Mouse (Mus musculus) myocyte (in vitro differentiated cells): ENCODE results near the gene Gm27021.

Experiments used
- CEBPB ChIP-seq: IDR thresholded peaks from 2 replicates; pipeline ENCODE4 v1.6.1; 2011; ENCODE audit warnings: mild to moderate bottlenecking, moderate library complexity; ENCODE audit not compliant: poor library complexity, insufficient read depth, severe bottlenecking
- E2F4 ChIP-seq: IDR thresholded peaks from one replicate; pipeline ENCODE4 v1.6.1; 2011; ENCODE audit warnings: mild to moderate bottlenecking, control low read depth, moderate library complexity; ENCODE audit not compliant: insufficient read depth
- MAX ChIP-seq: IDR thresholded peaks from one replicate; pipeline ENCODE4 v1.6.1; 2011; ENCODE audit warnings: low read depth, mild to moderate bottlenecking, control low read depth
- MYOD1 ChIP-seq, 3 experiments: IDR thresholded peaks; one replicate each; pipeline ENCODE4 v1.6.1; 2011; ENCODE audit warnings: control low read depth in 2 of 3, low read depth in 2 of 3, mild to moderate bottlenecking in 2 of 3, moderate library complexity in 1 of 3; ENCODE audit not compliant: insufficient read length in 2 of 3, control insufficient read depth in 1 of 3
- MYOG ChIP-seq, 3 experiments: IDR thresholded peaks; one replicate each; pipeline ENCODE4 v1.6.1; 2011; ENCODE audit warnings: control low read depth in 2 of 3, low read depth in 2 of 3, mild to moderate bottlenecking in 2 of 3; ENCODE audit not compliant: insufficient read length in 2 of 3, control insufficient read depth in 1 of 3, insufficient read depth in 1 of 3
- POLR2A ChIP-seq: IDR thresholded peaks from one replicate; pipeline ENCODE4 v1.6.1; 2011; ENCODE audit warnings: low read depth, mild to moderate bottlenecking, control low read depth, moderate library complexity; ENCODE audit not compliant: insufficient read length
- POLR2AphosphoS2 ChIP-seq: IDR thresholded peaks from one replicate; pipeline ENCODE4 v1.6.1; 2011; ENCODE audit warnings: low read depth, control low read depth; ENCODE audit not compliant: insufficient read length
- SRF ChIP-seq: IDR thresholded peaks from one replicate; pipeline ENCODE4 v1.6.1; 2011; ENCODE audit warnings: low read depth; ENCODE audit not compliant: control insufficient read depth, insufficient read length
- TCF12 ChIP-seq: IDR thresholded peaks from one replicate; pipeline ENCODE4 v1.6.1; 2011; ENCODE audit warnings: mild to moderate bottlenecking, control low read depth; ENCODE audit not compliant: poor library complexity, insufficient read depth, severe bottlenecking
- TCF3 ChIP-seq: IDR thresholded peaks from one replicate; pipeline ENCODE4 v1.6.1; 2011; ENCODE audit warnings: low read depth, control low read depth; ENCODE audit not compliant: insufficient read length
- USF1 ChIP-seq: IDR thresholded peaks from one replicate; pipeline ENCODE4 v1.6.1; 2011; ENCODE audit warnings: low read depth, mild to moderate bottlenecking, control low read depth, moderate library complexity

DNA sequence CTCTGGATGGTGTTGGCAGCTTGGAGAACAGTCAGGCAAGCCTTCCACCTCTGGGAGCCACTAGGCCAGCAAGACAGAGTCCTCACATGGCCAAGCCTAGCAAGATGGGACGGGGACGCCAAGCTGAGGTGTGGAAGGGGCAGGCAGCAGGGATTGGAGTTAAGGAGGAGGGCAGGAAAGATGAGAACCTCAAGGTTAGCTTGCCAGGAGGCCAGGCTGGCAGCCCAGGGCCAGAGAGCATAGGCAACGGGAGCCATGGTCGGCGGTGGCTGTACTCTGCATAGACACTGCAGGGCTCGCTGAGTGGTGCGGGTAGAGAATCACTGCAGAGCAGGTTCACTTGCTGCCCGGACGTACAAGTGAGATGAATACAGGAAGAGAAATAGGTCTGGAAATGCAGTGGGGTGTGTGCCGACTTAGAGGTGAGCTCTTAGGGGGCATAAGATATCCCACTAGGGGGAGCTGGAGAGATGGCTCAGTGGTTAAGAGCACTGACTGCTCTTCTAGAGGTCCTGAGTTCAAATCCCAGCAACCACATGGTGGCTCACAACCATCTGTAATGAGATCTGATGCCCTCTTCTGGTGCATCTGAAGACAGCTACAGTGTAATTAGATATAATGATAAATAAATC, 25.7 kb downstream of the Gm27021 start:
- TF ChIP-seq E2F4 (no peak), MYOG (IDR thresholded peaks at IDR 0.05; ENCODE audit: control insufficient read depth in 1 of 3, insufficient read depth in 1 of 3, insufficient read length in 2 of 3, low read depth in 2 of 3) (no peak), POLR2A (no peak), MYOD1 (IDR thresholded peaks at IDR 0.05; ENCODE audit: control insufficient read depth in 1 of 3, insufficient read length in 2 of 3, low read depth in 2 of 3) (no peak), CEBPB (no peak), USF1 (no peak), TCF12 (no peak), POLR2AphosphoS2 (no peak), MAX (no peak), TCF3 (no peak), SRF (no peak)
